Mouse (Mus musculus) kidney, adult 2 months (tissue): Measurements from ENCODE around the gene Tmbim6. TPM values are rescaled to one million over a fixed set of nuclear protein-coding genes. Genes with fewer than 3 reads are reported as not detected.

Experiments used
- DNase-seq: peaks from one replicate; pipeline ENCODE4 v3.0.0; 2021
- H3K27ac ChIP-seq: fragments of 200-500 bp; 2 replicates; pipeline ENCODE4 v1.5.1; 2012; ENCODE audit warnings: low read depth, low read length, control low read depth, inconsistent platforms; ENCODE audit not compliant: insufficient read depth
- H3K27me3 ChIP-seq: fragments of 200-500 bp; replicated peaks from 2 replicates; pipeline ENCODE4 v1.6.1; 2012; ENCODE audit warnings: mild to moderate bottlenecking, moderate library complexity, low read length, inconsistent platforms; ENCODE audit not compliant: control insufficient read depth, insufficient read depth
- H3K36me3 ChIP-seq: fragments of 200-500 bp; 2 replicates; pipeline ENCODE4 v1.6.1; 2012; ENCODE audit warnings: mild to moderate bottlenecking, moderate library complexity, low read length, inconsistent platforms; ENCODE audit not compliant: control insufficient read depth, insufficient read depth
- H3K4me1 ChIP-seq: fragments of 200-500 bp; 2 replicates; pipeline ENCODE4 v1.6.1; 2011; ENCODE audit warnings: low read length; ENCODE audit not compliant: control insufficient read depth, insufficient read depth
- H3K4me3 ChIP-seq: fragments of 200-500 bp; 2 replicates; pipeline ENCODE4 v1.5.1; 2011; ENCODE audit warnings: mild to moderate bottlenecking, low read depth, low read length, control low read depth; ENCODE audit not compliant: insufficient read depth
- CTCF ChIP-seq: fragments of 200-500 bp; conservative IDR thresholded peaks from 2 replicates; pipeline ENCODE4 v1.5.1; 2011; ENCODE audit warnings: low read depth, mild to moderate bottlenecking, control low read depth, low read length, moderate library complexity, mixed read lengths; ENCODE audit not compliant: insufficient read depth, insufficient read length
- POLR2A ChIP-seq: fragments of 200-500 bp; IDR thresholded peaks from one replicate; pipeline ENCODE4 v1.6.1; 2011; ENCODE audit warnings: low read depth, low read length, control low read depth
- WGBS: fragments of 180-500 bp; shearing (Covaris S2); methylation state at CpG from one replicate; pipeline ENCODE4 v1.1.7; 2018; 5-methylcytosine and 5-hydroxymethylcytosine counted together
- polyA plus RNA-seq: library from polyadenylated mRNA; depleted of rRNA; stranded (reverse); fragments of >200 nt; gene quantifications from 2 replicates; pipeline ENCODE4 v1.2.3, GENCODE M21; 2012

Tmbim6 gene
- polyA plus RNA-seq, 1 experiment = 2,322 TPM

DNA sequence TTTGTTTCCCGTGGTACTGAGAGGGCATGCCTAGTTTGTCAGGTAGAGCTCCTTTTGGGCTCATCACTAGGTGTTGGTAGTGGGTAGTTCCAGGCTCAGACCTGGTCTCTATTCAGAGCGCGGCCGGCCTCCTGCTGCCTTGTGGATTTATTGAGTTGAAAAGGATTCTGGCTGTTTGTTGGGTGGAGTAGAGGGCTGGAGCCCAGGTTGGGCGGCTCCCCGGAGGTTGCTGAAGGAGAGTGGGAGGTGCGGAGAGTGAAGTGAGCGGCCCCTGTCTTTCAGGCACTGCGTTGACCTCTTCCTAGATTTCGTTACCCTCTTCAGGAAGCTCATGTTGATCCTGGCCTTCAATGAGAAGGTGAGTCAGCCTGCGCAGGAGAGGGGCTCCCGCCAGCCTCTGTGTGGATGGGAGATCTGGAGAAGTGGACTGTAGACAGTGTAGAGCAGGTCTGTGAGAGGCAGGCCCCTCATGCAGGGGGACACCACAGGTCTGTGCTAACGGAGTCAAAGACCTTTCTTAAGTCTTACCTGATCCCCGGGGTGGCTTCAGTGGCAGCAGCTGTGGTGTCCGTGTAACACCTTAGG, 14.4 kb downstream of the Tmbim6 start:
- Histone ChIP-seq H3K36me3 (peaks cover 29% of the 10 kb centered on the region), H3K4me1 (peaks cover 21% of the 10 kb centered on the region), H3K27me3 (no peaks in the 10 kb centered on the region), H3K4me3 (no peak overlapping the region), H3K27ac (no peak overlapping the region)
- WGBS = 80% methylated on average over 15 of the region's 15 CpGs
- TF ChIP-seq POLR2A (no peak), CTCF (no peak)
- no peak for DNase-seq

DNA sequence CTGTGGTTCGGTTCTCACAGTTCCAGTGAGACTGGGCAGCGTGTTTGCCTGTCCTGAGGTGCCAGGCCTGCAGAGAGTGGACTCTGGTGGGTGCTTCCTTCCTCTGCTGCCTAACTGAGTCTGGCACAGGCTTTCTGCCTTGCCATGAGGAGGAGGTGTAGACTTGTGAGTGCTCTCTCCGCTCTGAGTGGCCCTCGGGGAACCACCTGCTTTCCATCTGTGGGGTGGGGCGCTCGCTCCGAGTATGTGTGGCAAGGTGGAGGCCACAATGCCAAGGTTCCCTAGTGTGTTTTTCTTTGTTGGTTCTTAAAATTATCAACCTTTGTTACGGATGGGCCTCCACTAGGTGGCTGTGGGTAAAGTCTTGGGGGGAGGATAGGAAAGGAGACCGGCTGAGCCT, 16.2 kb downstream of the Tmbim6 start:
- no peak for TF ChIP-seq POLR2A
- no peak for TF ChIP-seq CTCF
- DNase-seq = no peak
- WGBS = 81% methylated on average over 9 of the region's 9 CpGs

DNA sequence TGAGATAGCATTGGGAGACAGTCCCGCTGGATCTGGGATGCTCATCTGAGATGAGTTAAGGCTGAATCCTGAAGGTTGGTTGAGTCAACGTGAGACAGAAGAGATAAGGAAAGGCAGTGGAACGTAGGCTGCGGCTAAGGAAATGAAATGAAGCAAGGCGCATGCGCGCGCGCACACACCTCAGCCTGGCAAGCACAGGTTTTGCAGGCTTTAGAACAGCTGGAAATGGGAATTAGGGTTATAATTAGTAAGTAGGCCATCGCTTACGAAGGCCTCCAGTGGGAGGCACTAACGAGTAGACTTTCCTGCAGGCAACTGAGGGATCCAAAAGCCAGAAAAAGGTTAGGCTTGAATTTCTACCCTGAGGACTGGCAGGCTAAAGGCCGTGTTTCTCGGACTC, 19.1 kb downstream of the Tmbim6 start:
- Histone ChIP-seq H3K4me1 (no peaks in the 10 kb centered on the region; the same call in 1 of the 2 replicates), H3K4me3 (no peak overlapping the region), H3K27me3 (no peaks in the 10 kb centered on the region), H3K27ac (no peak overlapping the region), H3K36me3 (peaks cover 11% of the 10 kb centered on the region)
- TF ChIP-seq CTCF (0 out of 2 replicates have a peak, but pooled peaks have one; percentile 24), POLR2A (no peak)
- WGBS = 41% methylated on average over 14 of the region's 14 CpGs
- DNase-seq = no peak

More for the DNA sequence above, 16.2 kb downstream of the Tmbim6 start:
- H3K27ac ChIP-seq = no peak overlapping the region
- H3K4me1 ChIP-seq = peaks cover 7% of the 10 kb centered on the region
- H3K4me3 ChIP-seq = no peak overlapping the region
- H3K36me3 ChIP-seq = peaks cover 27% of the 10 kb centered on the region
- H3K27me3 ChIP-seq = no peaks in the 10 kb centered on the region

DNA sequence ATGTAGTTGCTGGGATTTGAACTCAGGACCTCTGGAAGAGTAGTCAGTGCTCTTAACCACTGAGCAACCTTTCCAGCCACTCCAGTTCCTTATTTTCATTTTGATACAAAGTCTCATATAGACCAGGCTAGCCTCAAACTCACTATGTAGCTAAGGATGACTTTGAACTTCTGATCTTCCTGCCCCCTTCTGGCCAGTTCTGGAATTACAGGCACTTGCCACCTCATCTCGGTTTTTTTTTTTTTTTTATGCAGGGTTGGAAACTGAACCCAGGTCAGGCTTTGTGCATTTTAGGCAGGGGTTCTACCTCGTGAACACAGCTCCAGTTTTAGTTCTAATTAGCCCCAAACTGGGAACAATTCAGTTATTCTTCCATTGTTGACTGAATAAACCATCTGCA, 23.1 kb downstream of the Tmbim6 start:
- peak; percentile 58 for DNase-seq
- no peak overlapping the region for H3K4me3 ChIP-seq
- 8% methylated on average over 2 of the region's 2 CpGs for WGBS
- no peaks in the 10 kb centered on the region for H3K36me3 ChIP-seq
- H3K27ac ChIP-seq = no peak overlapping the region
- H3K27me3 ChIP-seq = no peaks in the 10 kb centered on the region
- TF ChIP-seq CTCF (0 out of 2 replicates have a peak, but pooled peaks have one; percentile 29), POLR2A (no peak)
- H3K4me1 ChIP-seq = peaks cover 2% of the 10 kb centered on the region; the same call in 1 of the 2 replicates

DNA sequence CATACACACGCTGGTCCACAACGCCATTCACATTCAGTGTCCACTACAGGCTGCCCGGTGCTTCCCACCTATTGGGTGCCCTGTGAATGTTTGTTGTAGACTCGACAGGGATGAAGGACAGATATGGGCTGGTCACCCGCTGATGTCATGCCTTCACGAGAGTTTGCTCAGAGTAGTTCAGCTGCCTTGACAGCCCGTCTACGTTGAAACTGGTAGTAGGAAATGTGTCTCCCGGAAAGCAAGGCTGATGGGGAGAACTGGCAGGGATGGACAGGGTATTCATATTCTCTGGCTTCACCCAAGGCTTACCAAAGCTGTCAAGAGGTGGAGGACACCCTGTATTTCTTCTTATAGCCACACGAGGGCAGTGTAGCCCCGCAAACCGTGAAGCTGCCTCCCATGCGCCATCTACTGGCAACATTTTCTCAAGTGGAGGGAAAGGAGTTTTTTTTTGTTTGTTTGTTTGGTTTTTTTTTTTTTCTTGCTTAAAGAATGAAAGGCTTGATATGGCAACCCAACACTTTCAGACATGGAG, 23.7 kb downstream of the Tmbim6 start:
- Histone ChIP-seq H3K4me3 (no peak overlapping the region), H3K4me1 (peaks cover 6% of the 10 kb centered on the region; the same call in 1 of the 2 replicates), H3K27ac (no peak overlapping the region), H3K27me3 (no peaks in the 10 kb centered on the region), H3K36me3 (no peaks in the 10 kb centered on the region)
- TF ChIP-seq CTCF (peak; percentile 100), POLR2A (no peak)
- 11% methylated on average over 13 of the region's 13 CpGs for WGBS
- peak; percentile 87 for DNase-seq

DNA sequence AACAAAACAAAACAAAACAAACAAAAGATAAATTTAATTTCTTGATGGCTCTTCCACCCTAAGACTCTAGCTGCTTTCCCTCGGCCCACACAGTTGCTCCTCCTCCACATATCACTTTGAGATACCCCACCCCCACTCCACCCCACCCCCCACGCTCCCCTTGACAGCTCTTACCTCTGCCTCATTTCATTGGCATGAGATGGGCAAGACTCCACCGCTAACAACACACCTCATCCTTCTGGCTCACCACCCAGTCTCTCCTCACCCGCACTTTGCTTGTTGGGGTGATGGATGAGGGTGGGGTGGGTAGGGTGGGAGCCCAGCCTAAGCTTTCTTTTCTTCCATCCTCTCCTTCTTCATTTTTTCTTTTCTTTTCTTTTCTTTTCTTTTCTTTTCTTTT, 24.3 kb downstream of the Tmbim6 start:
- no peaks in the 10 kb centered on the region for H3K27me3 ChIP-seq
- no peak overlapping the region for H3K27ac ChIP-seq
- DNase-seq = no peak
- TF ChIP-seq POLR2A (no peak), CTCF (no peak)
- WGBS = 15% methylated on average over 4 of the region's 4 CpGs
- H3K36me3 ChIP-seq = no peaks in the 10 kb centered on the region
- H3K4me1 ChIP-seq = peaks cover 6% of the 10 kb centered on the region; the same call in 1 of the 2 replicates
- H3K4me3 ChIP-seq = no peak overlapping the region

DNA sequence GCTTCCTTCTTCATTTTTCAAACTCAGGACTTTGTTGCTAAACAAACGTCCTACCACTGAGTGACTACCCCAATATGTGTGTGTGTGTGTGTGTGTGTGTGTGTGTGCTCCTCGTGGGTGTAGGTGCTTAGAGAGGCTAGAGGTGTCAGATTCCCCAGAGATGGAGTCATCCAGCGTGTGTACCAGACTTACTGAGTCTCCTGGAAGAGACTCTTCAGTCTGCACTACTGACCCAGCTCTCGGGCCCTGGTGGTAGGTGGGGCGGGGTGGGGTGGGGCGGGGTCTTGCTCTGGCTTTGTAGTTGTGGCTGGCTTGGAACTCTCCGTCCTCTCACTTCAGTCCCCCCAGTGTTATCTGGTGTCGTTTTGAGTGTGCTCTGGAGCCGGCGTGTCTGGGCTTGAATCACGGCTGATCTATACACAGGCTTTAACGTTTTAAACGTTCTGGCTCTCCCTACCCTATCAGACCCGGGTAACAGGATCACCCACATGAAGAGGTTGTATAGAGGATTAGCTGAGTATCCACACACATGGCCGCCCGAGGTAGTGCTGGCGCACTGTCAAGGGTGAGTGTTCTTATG, 25.1 kb downstream of the Tmbim6 start:
- Histone ChIP-seq H3K4me3 (no peak overlapping the region), H3K4me1 (peaks cover 6% of the 10 kb centered on the region; the same call in 1 of the 2 replicates), H3K27me3 (no peaks in the 10 kb centered on the region), H3K27ac (no peak overlapping the region), H3K36me3 (no peaks in the 10 kb centered on the region)
- 47% methylated on average over 17 of the region's 17 CpGs for WGBS
- no peak for TF ChIP-seq CTCF
- no peak for TF ChIP-seq POLR2A
- DNase-seq = no peak
